Mouse (Mus musculus): ENCODE measurements around the gene Zbtb32. TPM values are rescaled to one million over a fixed set of nuclear protein-coding genes. Genes with fewer than 3 reads are reported as not detected.

Gene Zbtb32
- polyA plus RNA-seq, 1 experiment: not detected

DNA sequence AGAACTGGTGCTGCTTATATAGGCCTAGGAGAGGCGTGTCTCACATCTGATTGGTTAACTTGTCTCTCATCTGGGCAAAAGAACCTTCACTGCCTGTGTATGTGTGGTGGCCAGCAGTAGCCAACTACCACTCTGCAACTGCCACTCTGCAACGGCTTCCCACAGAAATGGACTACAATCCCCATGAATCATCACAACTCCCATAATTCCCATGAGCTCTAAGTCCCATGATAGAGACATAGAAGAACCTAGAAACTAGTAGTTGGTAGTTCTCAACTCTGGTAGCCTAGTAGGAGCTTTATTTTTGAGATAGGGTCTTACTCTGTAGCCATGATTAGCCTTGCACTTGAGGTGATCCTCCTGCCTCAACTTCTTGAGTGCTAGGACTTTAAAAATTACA is 48.8 kb downstream of the Zbtb32 start:
- WGBS: 76% methylated on average over 2 of the region's 2 CpGs
- TF ChIP-seq CTCF (IDR thresholded peaks at IDR 0.05; ENCODE audit: borderline replicate concordance, insufficient read depth, low read depth, low read length) (no peak), POLR2A (IDR thresholded peaks at IDR 0.05; ENCODE audit: borderline replicate concordance, insufficient read depth, low read length) (no peak)
- no peak for DNase-seq

DNA sequence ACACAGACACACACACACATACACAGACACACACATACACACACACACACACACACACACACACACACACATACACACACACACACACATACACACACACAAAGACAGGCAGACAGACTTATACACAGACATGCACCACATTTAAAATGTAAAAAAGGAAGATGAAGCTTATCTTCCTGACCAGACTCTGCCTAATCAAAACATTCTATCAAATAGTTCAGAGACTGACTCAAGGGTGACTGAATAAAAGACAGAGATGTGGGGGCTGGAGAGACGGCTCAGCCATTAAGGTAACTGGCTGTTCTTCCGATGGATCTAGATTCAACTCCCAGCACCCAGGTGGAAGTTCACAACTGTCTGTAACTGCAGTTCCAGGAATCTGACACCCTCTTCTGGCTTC is 54.4 kb downstream of the Zbtb32 start:
- TF ChIP-seq POLR2A (IDR thresholded peaks at IDR 0.05; ENCODE audit: borderline replicate concordance, insufficient read depth, low read length) (no peak), CTCF (IDR thresholded peaks at IDR 0.05; ENCODE audit: borderline replicate concordance, insufficient read depth, low read depth, low read length) (no peak)
- 95% methylated on average over 2 of the region's 2 CpGs for WGBS
- Histone ChIP-seq H3K4me1 (ENCODE audit: control insufficient read depth, insufficient read depth, low read length) (no peaks in the 10 kb centered on the region), H3K4me3 (replicated peaks; ENCODE audit: insufficient read depth, low read depth, low read length) (no peak overlapping the region), H3K27ac (ENCODE audit: insufficient read depth, low read length) (no peak overlapping the region), H3K27me3 (ENCODE audit: control insufficient read depth, insufficient read depth, low read length) (no peaks in the 10 kb centered on the region)
- DNase-seq: no peak

More for the DNA sequence above, 48.8 kb downstream of the Zbtb32 start:
- Histone ChIP-seq H3K4me1 (ENCODE audit: control insufficient read depth, insufficient read depth, low read length) (peaks cover 3% of the 10 kb centered on the region; the same call in 1 of the 2 replicates), H3K4me3 (replicated peaks; ENCODE audit: insufficient read depth, low read depth, low read length) (no peak overlapping the region), H3K27me3 (ENCODE audit: control insufficient read depth, insufficient read depth, low read length) (no peaks in the 10 kb centered on the region), H3K27ac (ENCODE audit: insufficient read depth, low read length) (no peak overlapping the region)

DNA sequence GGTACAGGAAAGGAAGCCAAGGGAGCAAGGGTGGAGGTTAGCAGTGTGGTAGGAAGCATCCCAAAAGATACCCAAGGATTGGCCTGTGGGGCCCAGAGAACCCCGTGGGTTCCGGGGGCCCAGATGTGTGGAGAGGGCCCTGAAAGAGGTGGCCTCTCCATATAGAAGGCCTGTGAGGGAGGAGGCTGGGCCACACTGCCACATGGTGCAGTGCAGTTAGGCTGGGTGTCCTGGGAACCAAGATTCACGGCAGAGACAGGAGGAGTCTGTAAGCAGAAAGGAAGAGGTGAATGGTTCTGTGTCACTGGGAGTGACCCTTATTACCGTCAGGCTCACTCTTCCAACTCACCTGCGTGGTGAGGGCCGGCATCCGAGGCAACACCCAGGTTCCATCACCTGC is 58.1 kb downstream of the Zbtb32 start:
- no peak overlapping the region for H3K4me3 ChIP-seq (replicated peaks; ENCODE audit: insufficient read depth, low read depth, low read length)
- H3K27me3 ChIP-seq (ENCODE audit: control insufficient read depth, insufficient read depth, low read length): no peaks in the 10 kb centered on the region
- no peaks in the 10 kb centered on the region for H3K4me1 ChIP-seq (ENCODE audit: control insufficient read depth, insufficient read depth, low read length)
- WGBS: 88% methylated on average over 7 of the region's 7 CpGs
- TF ChIP-seq POLR2A (IDR thresholded peaks at IDR 0.05; ENCODE audit: borderline replicate concordance, insufficient read depth, low read length) (no peak), CTCF (IDR thresholded peaks at IDR 0.05; ENCODE audit: borderline replicate concordance, insufficient read depth, low read depth, low read length) (no peak)
- H3K27ac ChIP-seq (ENCODE audit: insufficient read depth, low read length): no peak overlapping the region
- no peak for DNase-seq

Other genes with a start within 250 kb of the Zbtb32 start
- 20.4 and 22.1 TPM in 2 replicates for gene Lrfn3, start 236.1 kb downstream of the Zbtb32 start, polyA plus RNA-seq (2012; rRNA removed)
- 23.5 and 32.5 TPM in 2 replicates for gene Tyrobp, start 185.1 kb downstream of the Zbtb32 start, polyA plus RNA-seq (2012; rRNA removed)
- gene Hcst, start 179.1 kb downstream of the Zbtb32 start, polyA plus RNA-seq (2012; rRNA removed): 0.34 and 0.84 TPM in 2 replicates
- gene Nfkbid, start 177.2 kb downstream of the Zbtb32 start, polyA plus RNA-seq (2012; rRNA removed): 5.1 and 5.4 TPM in 2 replicates
- 782 and 892 TPM in 2 replicates for gene Aplp1, start 153.4 kb downstream of the Zbtb32 start, polyA plus RNA-seq (2012; rRNA removed)
- gene Kirrel2, start 141.2 kb downstream of the Zbtb32 start, polyA plus RNA-seq (2012; rRNA removed): 2.7 TPM in 2 replicates
- 0.43 and 0.56 TPM in 2 replicates for gene Nphs1, start 140.6 kb downstream of the Zbtb32 start, polyA plus RNA-seq (2012; rRNA removed)
- not detected in 2 replicates for gene Prodh2, start 105.3 kb downstream of the Zbtb32 start, polyA plus RNA-seq (2012; rRNA removed)
- gene Arhgap33, start 63.8 kb downstream of the Zbtb32 start, polyA plus RNA-seq (2012; rRNA removed): 38.5 and 39.8 TPM in 2 replicates
- gene Hspb6, start 46.7 kb downstream of the Zbtb32 start, polyA plus RNA-seq (2012; rRNA removed): 23.8 and 24.3 TPM in 2 replicates
- 5.6 and 7.4 TPM in 2 replicates for gene Proser3, start 46.6 kb downstream of the Zbtb32 start, polyA plus RNA-seq (2012; rRNA removed)
- 60.2 and 62.5 TPM in 2 replicates for gene Lin37, start 39.1 kb downstream of the Zbtb32 start, polyA plus RNA-seq (2012; rRNA removed)
- 109 and 117 TPM in 2 replicates for gene U2af1l4, start 35.6 kb downstream of the Zbtb32 start, polyA plus RNA-seq (2012; rRNA removed)
- gene Gm49396, start 35.6 kb downstream of the Zbtb32 start, polyA plus RNA-seq (2012; rRNA removed): 11.9 and 12.3 TPM in 2 replicates
- 147 and 155 TPM in 2 replicates for gene Psenen, start 35.3 kb downstream of the Zbtb32 start, polyA plus RNA-seq (2012; rRNA removed)
- 8.3 and 10.1 TPM in 2 replicates for gene Igflr1, start 33.5 kb downstream of the Zbtb32 start, polyA plus RNA-seq (2012; rRNA removed)
- 57.7 and 60.0 TPM in 2 replicates for gene Kmt2b, start 10.2 kb downstream of the Zbtb32 start, polyA plus RNA-seq (2012; rRNA removed)
- 2.0 and 2.2 TPM in 2 replicates for gene Upk1a, start 13.9 kb upstream of the Zbtb32 start, polyA plus RNA-seq (2012; rRNA removed)
- 1,224 and 1,255 TPM in 2 replicates for gene Cox6b1, start 27.2 kb upstream of the Zbtb32 start, polyA plus RNA-seq (2012; rRNA removed)
- gene Etv2, start 36.9 kb upstream of the Zbtb32 start, polyA plus RNA-seq (2012; rRNA removed): not detected in 2 replicates
- 66.6 and 69.5 TPM in 2 replicates for gene Rbm42, start 51.4 kb upstream of the Zbtb32 start, polyA plus RNA-seq (2012; rRNA removed)
- 16.4 and 17.1 TPM in 2 replicates for gene Haus5, start 66.1 kb upstream of the Zbtb32 start, polyA plus RNA-seq (2012; rRNA removed)
- gene Pmis2, start 72.7 kb upstream of the Zbtb32 start, polyA plus RNA-seq (2012; rRNA removed): not detected in 2 replicates
- not detected in 2 replicates for gene 2200002J24Rik, start 100.0 kb upstream of the Zbtb32 start, polyA plus RNA-seq (2012; rRNA removed)
- gene Atp4a, start 113.3 kb upstream of the Zbtb32 start, polyA plus RNA-seq (2012; rRNA removed): 0.33 and 0.39 TPM in 2 replicates
- 247 TPM in 2 replicates for gene Tmem147, start 130.6 kb upstream of the Zbtb32 start, polyA plus RNA-seq (2012; rRNA removed)
- not detected in 2 replicates for gene Gapdhs, start 144.8 kb upstream of the Zbtb32 start, polyA plus RNA-seq (2012; rRNA removed)
- 6.3 and 6.9 TPM in 2 replicates for gene Sbsn, start 152.6 kb upstream of the Zbtb32 start, polyA plus RNA-seq (2012; rRNA removed)
- gene Dmkn, start 164.8 kb upstream of the Zbtb32 start, polyA plus RNA-seq (2012; rRNA removed): 1.4 and 1.8 TPM in 2 replicates
- not detected in 2 replicates for gene Krtdap, start 189.0 kb upstream of the Zbtb32 start, polyA plus RNA-seq (2012; rRNA removed)
- 0.03 TPM in 1 of 2 replicates, not detected in the other for gene Ffar2, start 224.9 kb upstream of the Zbtb32 start, polyA plus RNA-seq (2012; rRNA removed)

Measured in cerebellum, adult 2 months (tissue).